Mouse (Mus musculus) ES-Bruce4 (cell line): ENCODE measurements around the gene Foxa1.

Source experiments
- CTCF ChIP-seq: IDR thresholded peaks from one replicate; pipeline ENCODE4 v1.8.1; 2011; ENCODE audit warnings: low read depth, low read length
- EP300 ChIP-seq: IDR thresholded peaks from 2 replicates; pipeline ENCODE4 v1.6.1; 2011; ENCODE audit warnings: low read depth, low read length; ENCODE audit not compliant: insufficient read depth
- POLR2A ChIP-seq: IDR thresholded peaks from one replicate; pipeline ENCODE4 v1.8.1; 2011; ENCODE audit warnings: low read length; ENCODE audit not compliant: insufficient read depth

- TF ChIP-seq CTCF (no peak), POLR2A (no peak), EP300 (no peak)
Observed at GRCm38 (mm10) chr12:57563909-57564308, 17.2 kb upstream of the Foxa1 start, which contains the start of gene Ttc6.
